Mouse (Mus musculus) forebrain, embryonic 12.5 days (tissue): ENCODE results near the gene Mrpl35. TPM values are rescaled to one million over a fixed set of nuclear protein-coding genes. Genes with fewer than 3 reads are reported as not detected.

Source experiments
- ATAC-seq: fragments of 200-750 bp; cut with Nextera tagmentation; 2 replicates; pipeline ENCODE4 v1.8.0; 2017; ENCODE audit warnings: moderate TSS enrichment; ENCODE audit not compliant: low FRiP score
- H3K27ac ChIP-seq: fragments of 300-500 bp; sonication (generic); 2 replicates; pipeline ENCODE4 v1.5.1; 2016; ENCODE audit warnings: mild to moderate bottlenecking
- H3K27me3 ChIP-seq: fragments of 300-500 bp; sonication (generic); 2 replicates; pipeline ENCODE4 v1.6.1; 2016; ENCODE audit warnings: mild to moderate bottlenecking
- H3K36me3 ChIP-seq: fragments of 300-500 bp; sonication (generic); replicated peaks from 2 replicates; pipeline ENCODE4 v1.6.1; 2016; ENCODE audit warnings: mild to moderate bottlenecking
- H3K4me1 ChIP-seq: fragments of 300-500 bp; sonication (generic); 2 replicates; pipeline ENCODE4 v1.6.1; 2016
- H3K4me2 ChIP-seq: fragments of 300-500 bp; sonication (generic); 2 replicates; pipeline ENCODE4 v1.6.1; 2016; ENCODE audit warnings: mild to moderate bottlenecking, moderate library complexity
- H3K4me3 ChIP-seq: fragments of 300-500 bp; sonication (generic); replicated peaks from 2 replicates; pipeline ENCODE4 v1.5.1; 2016; ENCODE audit warnings: mild to moderate bottlenecking
- H3K9ac ChIP-seq: fragments of 300-500 bp; sonication (generic); 2 replicates; pipeline ENCODE4 v1.6.1; 2016; ENCODE audit warnings: mild to moderate bottlenecking
- H3K9me3 ChIP-seq: fragments of 300-500 bp; sonication (generic); 2 replicates; pipeline ENCODE4 v1.6.1; 2016
- WGBS: fragments of 180-500 bp; shearing (Covaris S2); methylation state at CpG from one replicate; pipeline ENCODE4 v1.1.7; 2016; 5-methylcytosine and 5-hydroxymethylcytosine counted together
- polyA plus RNA-seq: library from polyadenylated mRNA; unstranded; fragments of >200 nt; fragmentation: Nextera tagmentation; extraction: Ambion mirVana; gene quantifications from 2 replicates; pipeline ENCODE4 v1.2.1, GENCODE M21; 2016

Gene Mrpl35
- polyA plus RNA-seq, 1 experiment from 2014 or later, result 50.9 TPM

GRCm38 (mm10) chr6:71823488-71823887, 3.3 kb downstream of the Mrpl35 start:
- Histone ChIP-seq H3K4me2 (peak overlapping the region; percentile 69), H3K4me3 (peak overlapping the region; percentile 67), H3K9me3 (no peaks in the 10 kb centered on the region), H3K27ac (0 out of 2 replicates have a peak overlapping the region, but pooled peaks have one; percentile 38), H3K27me3 (no peaks in the 10 kb centered on the region), H3K9ac (peak overlapping the region; percentile 58), H3K36me3 (peaks cover 4% of the 10 kb centered on the region), H3K4me1 (peaks cover 8% of the 10 kb centered on the region)
- ATAC-seq, result peak; percentile 92
- WGBS, result under 1% methylated on average over 19 of the region's 19 CpGs

GRCm38 (mm10) chr6:71823085-71823484, 3.7 kb downstream of the Mrpl35 start:
- ATAC-seq, result peak; percentile 49; the same call in 1 of the 2 replicates
- Histone ChIP-seq H3K36me3 (peaks cover 8% of the 10 kb centered on the region), H3K9me3 (no peaks in the 10 kb centered on the region), H3K4me1 (peaks cover 8% of the 10 kb centered on the region), H3K9ac (peak overlapping the region; percentile 58), H3K27ac (0 out of 2 replicates have a peak overlapping the region, but pooled peaks have one; percentile 38), H3K27me3 (no peaks in the 10 kb centered on the region), H3K4me3 (peak overlapping the region; percentile 67), H3K4me2 (peak overlapping the region; percentile 69)
- WGBS, result 1% methylated on average over 7 of the region's 7 CpGs

DNA sequence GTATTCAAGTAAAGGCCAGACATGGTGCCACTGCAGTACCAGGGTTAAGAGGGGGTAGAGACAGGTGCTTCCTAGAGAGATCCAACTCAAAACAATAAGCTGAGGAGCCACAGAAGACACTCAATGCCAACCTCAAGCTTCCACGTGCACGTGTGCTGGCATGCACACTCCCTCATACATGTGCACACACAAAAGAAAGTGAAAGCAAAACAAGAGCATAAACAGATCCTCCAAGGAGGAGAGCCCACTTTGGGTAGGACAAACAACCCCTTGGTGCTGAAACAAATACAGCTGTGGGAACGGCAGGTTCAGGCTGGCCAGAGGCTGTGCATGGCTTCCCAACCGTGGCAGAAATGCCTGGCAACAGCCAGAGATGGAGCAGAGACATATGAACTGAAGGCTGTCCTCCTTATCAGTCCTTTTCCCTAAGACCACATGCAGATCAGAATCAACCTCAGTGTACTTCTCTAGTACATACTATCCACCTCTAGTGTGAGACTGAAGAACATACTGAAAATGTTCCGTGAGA, 6.9 kb downstream of the Mrpl35 start:
- H3K27ac ChIP-seq, result no peak overlapping the region
- H3K4me3 ChIP-seq, result no peak overlapping the region
- no peak overlapping the region for H3K4me2 ChIP-seq
- WGBS, result 88% methylated on average over 5 of the region's 5 CpGs
- H3K9ac ChIP-seq, result no peak overlapping the region
- peaks cover 8% of the 10 kb centered on the region for H3K4me1 ChIP-seq
- H3K9me3 ChIP-seq, result no peaks in the 10 kb centered on the region
- no peaks in the 10 kb centered on the region for H3K27me3 ChIP-seq
- no peak for ATAC-seq
- H3K36me3 ChIP-seq, result peaks cover 38% of the 10 kb centered on the region

DNA sequence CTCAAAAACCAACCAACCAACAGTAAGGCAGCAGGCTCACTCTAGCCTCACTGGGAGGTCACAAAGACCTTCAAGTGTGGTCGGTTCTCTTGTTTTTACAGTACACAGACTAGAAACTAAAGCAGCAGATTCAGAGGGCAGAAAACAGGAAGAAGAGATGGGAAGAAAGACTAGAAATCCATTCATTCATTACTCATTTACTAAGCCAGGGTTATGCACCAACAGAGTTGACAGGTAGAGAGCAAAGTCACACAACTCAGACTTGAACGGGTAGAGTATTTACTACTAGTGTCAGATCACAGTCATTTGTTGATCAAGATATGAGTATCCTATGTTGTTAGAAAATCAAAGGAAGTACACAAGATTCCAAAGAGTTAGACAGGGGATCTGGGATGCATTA, 13.9 kb downstream of the Mrpl35 start:
- Histone ChIP-seq H3K9me3 (no peaks in the 10 kb centered on the region), H3K9ac (no peak overlapping the region), H3K36me3 (peaks cover 56% of the 10 kb centered on the region), H3K4me3 (no peak overlapping the region), H3K27me3 (no peaks in the 10 kb centered on the region), H3K27ac (no peak overlapping the region), H3K4me1 (no peaks in the 10 kb centered on the region), H3K4me2 (no peak overlapping the region)
- 87% methylated on average over 2 of the region's 2 CpGs for WGBS
- no peak for ATAC-seq

DNA sequence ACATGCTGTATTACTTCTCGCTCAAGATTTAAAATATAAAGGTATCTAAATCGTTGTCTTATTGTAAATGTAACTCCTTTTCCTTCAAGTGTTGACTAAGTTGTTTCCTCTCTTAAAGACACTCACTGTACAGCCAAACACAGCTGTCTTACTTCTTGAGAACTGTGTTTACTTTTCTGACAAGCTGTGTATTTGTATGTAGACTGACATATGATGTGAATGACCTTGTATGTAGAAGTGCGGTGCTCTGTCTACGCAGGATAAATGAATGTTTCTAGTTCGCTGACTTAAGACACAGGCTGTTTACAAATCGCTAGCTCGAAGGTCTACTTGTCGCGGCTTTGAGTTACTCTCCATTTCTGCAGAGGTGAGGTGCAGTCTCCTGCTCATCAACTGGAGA, 16.9 kb downstream of the Mrpl35 start:
- ATAC-seq, result no peak
- H3K4me3 ChIP-seq, result no peak overlapping the region
- no peak overlapping the region for H3K4me2 ChIP-seq
- no peak overlapping the region for H3K9ac ChIP-seq
- no peaks in the 10 kb centered on the region for H3K4me1 ChIP-seq
- no peaks in the 10 kb centered on the region for H3K27me3 ChIP-seq
- 97% methylated on average over 9 of the region's 9 CpGs for WGBS
- H3K27ac ChIP-seq, result no peak overlapping the region
- H3K9me3 ChIP-seq, result no peaks in the 10 kb centered on the region
- H3K36me3 ChIP-seq, result peaks cover 29% of the 10 kb centered on the region

GRCm38 (mm10) chr6:71806713-71807112, 20.1 kb downstream of the Mrpl35 start:
- 88% methylated on average over 1 of the region's 1 CpGs for WGBS
- Histone ChIP-seq H3K9ac (no peak overlapping the region), H3K4me3 (no peak overlapping the region), H3K4me1 (no peaks in the 10 kb centered on the region), H3K9me3 (no peaks in the 10 kb centered on the region), H3K27me3 (no peaks in the 10 kb centered on the region), H3K27ac (no peak overlapping the region), H3K4me2 (no peak overlapping the region), H3K36me3 (peaks cover 18% of the 10 kb centered on the region)
- no peak for ATAC-seq

DNA sequence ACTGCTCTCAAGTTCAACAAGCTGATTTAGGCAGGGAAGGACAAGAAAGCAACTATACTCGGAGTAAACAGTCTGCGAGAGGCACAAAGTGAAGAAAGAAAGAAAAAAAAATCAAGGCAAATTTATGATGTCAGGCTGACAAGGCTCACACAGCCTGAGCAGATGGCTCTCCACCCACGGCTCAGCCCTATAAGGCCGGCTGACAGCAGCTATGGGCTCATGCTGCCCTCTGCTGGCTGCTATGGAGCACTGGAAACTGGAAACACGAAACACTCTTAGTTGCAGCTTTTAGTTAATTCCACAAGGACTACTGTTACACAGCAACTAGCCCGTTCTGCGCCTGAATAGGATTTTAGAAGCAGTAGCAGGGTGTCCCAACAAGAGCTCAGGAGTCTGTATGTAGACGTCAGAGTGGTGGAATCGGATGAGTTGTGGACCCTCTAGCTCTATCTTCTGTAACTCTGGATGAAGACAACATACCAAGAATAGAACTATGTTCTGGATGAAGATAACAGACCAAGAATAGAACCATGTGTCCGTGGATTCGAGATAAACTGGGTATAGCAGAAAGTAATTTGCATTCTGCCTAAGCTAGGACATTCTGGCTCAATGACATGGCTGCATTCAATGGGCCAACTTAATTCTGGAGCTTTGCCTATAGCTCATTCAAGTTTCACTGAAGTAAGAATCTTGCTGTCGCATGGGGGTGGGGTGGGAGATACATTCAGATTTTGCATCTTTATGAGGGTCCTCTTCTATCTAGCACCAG, 22.5 kb downstream of the Mrpl35 start:
- H3K27me3 ChIP-seq, result no peaks in the 10 kb centered on the region
- peaks cover 9% of the 10 kb centered on the region for H3K36me3 ChIP-seq
- no peak overlapping the region for H3K4me2 ChIP-seq
- 30% methylated on average over 12 of the region's 12 CpGs for WGBS
- H3K27ac ChIP-seq, result peak overlapping the region; percentile 22; the same call in 1 of the 2 replicates
- no peak overlapping the region for H3K4me3 ChIP-seq
- H3K9ac ChIP-seq, result no peak overlapping the region
- ATAC-seq, result peak; percentile 89
- no peaks in the 10 kb centered on the region for H3K9me3 ChIP-seq
- no peaks in the 10 kb centered on the region for H3K4me1 ChIP-seq

DNA sequence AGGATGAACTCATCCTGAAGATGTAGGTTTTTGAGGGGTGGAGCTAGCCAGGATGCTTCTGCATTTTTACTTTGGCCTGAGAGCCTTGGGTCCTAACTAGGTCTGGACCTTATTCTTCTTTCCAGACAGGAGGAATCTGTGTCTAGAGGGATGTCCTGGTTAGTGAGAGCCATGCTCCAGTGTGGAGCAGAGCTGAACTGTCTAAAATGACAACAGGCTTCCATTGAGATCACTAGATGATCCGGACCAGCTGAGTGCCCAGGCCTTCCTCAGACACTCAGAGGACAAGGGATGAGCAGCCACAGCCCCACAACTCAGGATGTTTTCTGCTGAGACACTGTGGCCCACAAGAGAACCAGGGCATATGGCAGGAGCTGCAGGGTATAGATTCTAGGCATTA, 23.2 kb downstream of the Mrpl35 start:
- peak overlapping the region; percentile 22; the same call in 1 of the 2 replicates for H3K27ac ChIP-seq
- H3K9me3 ChIP-seq, result no peaks in the 10 kb centered on the region
- H3K9ac ChIP-seq, result no peak overlapping the region
- ATAC-seq, result no peak
- no peak overlapping the region for H3K4me3 ChIP-seq
- H3K4me1 ChIP-seq, result no peaks in the 10 kb centered on the region
- WGBS, result 93% methylated on average over 1 of the region's 1 CpGs
- H3K4me2 ChIP-seq, result no peak overlapping the region
- H3K36me3 ChIP-seq, result peaks cover 3% of the 10 kb centered on the region
- no peaks in the 10 kb centered on the region for H3K27me3 ChIP-seq

- Histone ChIP-seq H3K36me3 (no peaks in the 10 kb centered on the region; the same call in 1 of the 2 replicates), H3K4me3 (no peak overlapping the region), H3K27me3 (no peaks in the 10 kb centered on the region), H3K27ac (no peak overlapping the region), H3K9me3 (no peaks in the 10 kb centered on the region), H3K4me2 (no peak overlapping the region), H3K4me1 (no peaks in the 10 kb centered on the region), H3K9ac (no peak overlapping the region)
- ATAC-seq, result no peak
- WGBS, result 78% methylated on average over 10 of the region's 10 CpGs
Observed at GRCm38 (mm10) chr6:71801714-71802094, 25.1 kb downstream of the Mrpl35 start.

- Histone ChIP-seq H3K9ac (no peak overlapping the region), H3K36me3 (no peaks in the 10 kb centered on the region; the same call in none of the 2 replicates), H3K27ac (no peak overlapping the region), H3K4me1 (no peaks in the 10 kb centered on the region), H3K9me3 (no peaks in the 10 kb centered on the region), H3K4me2 (no peak overlapping the region), H3K27me3 (no peaks in the 10 kb centered on the region), H3K4me3 (no peak overlapping the region)
- 67% methylated on average over 7 of the region's 7 CpGs for WGBS
- no peak for ATAC-seq
Observed at GRCm38 (mm10) chr6:71801011-71801713, 25.6 kb downstream of the Mrpl35 start.

DNA sequence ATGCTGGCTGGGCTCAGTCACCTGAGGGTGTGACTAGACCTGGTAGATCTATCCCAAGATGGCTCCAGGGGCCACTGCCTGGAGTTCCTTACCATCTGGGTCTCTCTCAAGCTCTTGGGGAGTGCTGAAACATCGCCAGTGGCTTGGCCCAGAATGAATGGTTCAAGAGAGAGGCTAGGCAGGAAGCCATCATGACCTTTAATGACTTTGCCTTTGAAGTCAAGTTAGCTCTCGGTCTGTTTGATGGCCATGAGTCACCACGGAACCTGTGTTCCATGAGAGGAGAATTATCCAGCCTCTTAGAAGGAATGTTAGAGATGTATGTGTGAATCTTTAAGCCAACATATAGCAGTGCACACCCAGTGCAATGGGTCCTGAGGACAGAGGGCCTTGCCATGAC, 27.4 kb downstream of the Mrpl35 start:
- 84% methylated on average over 3 of the region's 3 CpGs for WGBS
- Histone ChIP-seq H3K9ac (no peak overlapping the region), H3K9me3 (no peaks in the 10 kb centered on the region), H3K4me3 (no peak overlapping the region), H3K4me2 (no peak overlapping the region), H3K4me1 (no peaks in the 10 kb centered on the region), H3K27ac (no peak overlapping the region), H3K36me3 (no peaks in the 10 kb centered on the region; the same call in none of the 2 replicates), H3K27me3 (no peaks in the 10 kb centered on the region)
- ATAC-seq, result no peak

DNA sequence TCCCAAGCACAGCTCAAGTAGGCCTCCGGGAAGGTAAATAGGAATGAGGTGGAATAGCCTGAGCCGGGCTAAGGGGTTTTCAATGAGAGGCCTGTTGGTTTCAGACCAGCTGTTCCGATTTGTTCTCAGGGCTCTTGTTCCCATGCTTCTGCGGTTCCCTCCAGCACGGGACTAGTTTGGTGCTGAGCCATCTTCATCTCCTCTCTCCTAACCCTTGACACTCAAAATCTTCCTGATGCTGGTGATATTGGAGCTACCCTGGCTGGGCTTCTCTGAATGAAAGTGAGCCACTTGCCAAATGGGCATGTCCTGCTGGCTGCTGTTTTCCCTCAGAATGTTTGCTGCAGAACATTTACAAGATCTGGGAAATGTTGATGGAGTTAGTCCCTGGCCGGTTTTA, 35.0 kb downstream of the Mrpl35 start:
- H3K9me3 ChIP-seq, result no peaks in the 10 kb centered on the region
- H3K27me3 ChIP-seq, result no peaks in the 10 kb centered on the region
- no peak overlapping the region for H3K4me2 ChIP-seq
- no peaks in the 10 kb centered on the region for H3K4me1 ChIP-seq
- ATAC-seq, result no peak
- no peak overlapping the region for H3K4me3 ChIP-seq
- no peaks in the 10 kb centered on the region; the same call in 1 of the 2 replicates for H3K36me3 ChIP-seq
- WGBS, result 89% methylated on average over 6 of the region's 6 CpGs
- H3K27ac ChIP-seq, result no peak overlapping the region
- no peak overlapping the region for H3K9ac ChIP-seq
